Mouse (Mus musculus) forebrain, embryonic 16.5 days (tissue): ENCODE results near the gene Pomgnt2. TPM values are rescaled to one million over a fixed set of nuclear protein-coding genes. Genes with fewer than 3 reads are reported as not detected.

Source experiments
- ATAC-seq: fragments of 200-750 bp; cut with Nextera tagmentation; 2 replicates; pipeline ENCODE4 v1.8.0; 2017; ENCODE audit warnings: mild to moderate bottlenecking, moderate library complexity
- H3K27ac ChIP-seq: fragments of 300-500 bp; sonication (generic); 2 replicates; pipeline ENCODE4 v1.5.1; 2014; ENCODE audit warnings: low read length, control low read depth
- H3K27me3 ChIP-seq: fragments of 300-500 bp; sonication (generic); replicated peaks from 2 replicates; pipeline ENCODE4 v1.6.1; 2014; ENCODE audit warnings: low read length; ENCODE audit not compliant: control insufficient read depth, insufficient read depth
- H3K36me3 ChIP-seq: fragments of 300-500 bp; sonication (generic); 2 replicates; pipeline ENCODE4 v1.6.1; 2014; ENCODE audit not compliant: control insufficient read depth, insufficient read depth
- H3K4me1 ChIP-seq: fragments of 300-500 bp; sonication (generic); replicated peaks from 2 replicates; pipeline ENCODE4 v1.6.1; 2014; ENCODE audit warnings: low read length; ENCODE audit not compliant: control insufficient read depth, insufficient read depth
- H3K4me2 ChIP-seq: fragments of 300-500 bp; sonication (generic); 2 replicates; pipeline ENCODE4 v1.6.1; 2014; ENCODE audit warnings: mild to moderate bottlenecking, low read length, control low read depth
- H3K4me3 ChIP-seq: fragments of 300-500 bp; sonication (generic); replicated peaks from 2 replicates; pipeline ENCODE4 v1.5.1; 2014; ENCODE audit warnings: mild to moderate bottlenecking, low read length, control low read depth
- H3K9ac ChIP-seq: fragments of 300-500 bp; sonication (generic); replicated peaks from 2 replicates; pipeline ENCODE4 v1.6.1; 2014; ENCODE audit warnings: low read depth, low read length, control low read depth
- H3K9me3 ChIP-seq: fragments of 300-500 bp; sonication (generic); 2 replicates; pipeline ENCODE4 v1.6.1; 2016; ENCODE audit warnings: low read length; ENCODE audit not compliant: control insufficient read depth
- WGBS: fragments of 180-500 bp; shearing (Covaris S2); extraction: QIAGEN DNeasy Blood & Tissue Kit; methylation state at CpG from one replicate; pipeline ENCODE4 v1.1.7; 2014; 5-methylcytosine and 5-hydroxymethylcytosine counted together
- polyA plus RNA-seq: library from polyadenylated mRNA; unstranded; fragments of >200 nt; fragmentation: Nextera tagmentation; extraction: Ambion mirVana; gene quantifications from 2 replicates; pipeline ENCODE4 v1.2.1, GENCODE M21; 2015

Gene Pomgnt2
- polyA plus RNA-seq, 1 experiment from 2014 or later: 32.5 TPM

GRCm38 (mm10) chr9:121995508-121996131 lies 1.3 kb downstream of the Pomgnt2 start:
- Histone ChIP-seq H3K4me3 (peak overlapping the region; percentile 91), H3K9ac (peak overlapping the region; percentile 94), H3K36me3 (no peaks in the 10 kb centered on the region), H3K27me3 (no peaks in the 10 kb centered on the region), H3K4me1 (peaks cover 24% of the 10 kb centered on the region), H3K27ac (no peak overlapping the region), H3K9me3 (no peaks in the 10 kb centered on the region), H3K4me2 (peak overlapping the region; percentile 82)
- peak; percentile 92 for ATAC-seq
- under 1% methylated on average over 53 of the region's 53 CpGs for WGBS

DNA sequence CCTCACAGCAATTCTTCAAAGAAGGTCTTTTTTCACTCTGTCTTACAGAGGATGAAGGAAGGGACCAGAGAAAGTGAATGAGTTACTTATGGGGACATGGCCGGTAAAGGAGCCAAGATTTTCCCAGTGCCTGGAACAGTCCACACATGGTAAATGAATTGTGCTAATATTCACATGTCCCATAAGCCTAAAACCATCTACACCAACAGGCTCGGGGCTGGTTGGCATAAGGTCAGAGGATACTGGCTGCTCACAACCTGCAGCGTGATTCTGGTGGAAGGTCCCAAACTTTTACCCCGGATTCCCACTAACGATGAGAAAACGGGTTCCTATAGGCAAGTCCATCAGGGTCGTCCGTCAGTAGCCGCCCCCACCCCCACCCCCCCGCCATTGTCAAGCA lies 1.8 kb downstream of the Pomgnt2 start:
- Histone ChIP-seq H3K4me3 (peak overlapping the region; percentile 91), H3K36me3 (no peaks in the 10 kb centered on the region), H3K9ac (peak overlapping the region; percentile 94), H3K27ac (no peak overlapping the region), H3K9me3 (no peaks in the 10 kb centered on the region), H3K27me3 (no peaks in the 10 kb centered on the region), H3K4me2 (peak overlapping the region; percentile 82), H3K4me1 (peaks cover 24% of the 10 kb centered on the region)
- 12% methylated on average over 10 of the region's 10 CpGs for WGBS
- ATAC-seq: no peak

DNA sequence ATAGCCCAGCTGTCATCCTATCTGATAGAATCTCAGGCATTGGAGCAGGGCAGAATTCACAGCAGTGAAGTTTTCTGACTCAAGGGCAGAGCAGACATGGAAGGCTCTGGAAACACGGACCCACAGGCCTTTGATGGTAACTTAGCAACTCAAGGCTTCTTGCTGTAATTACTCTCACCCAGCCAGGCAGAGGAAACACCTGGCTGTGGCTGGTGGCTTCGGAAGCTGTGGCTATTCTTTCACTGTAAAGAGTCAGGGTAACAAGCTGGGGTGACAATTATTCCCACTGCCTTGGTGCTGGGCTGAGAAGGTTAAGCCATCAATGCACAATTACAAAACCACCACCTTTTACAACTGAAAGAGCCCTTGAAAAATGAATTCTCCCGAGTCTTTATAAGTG lies 3.9 kb downstream of the Pomgnt2 start:
- H3K4me3 ChIP-seq: no peak overlapping the region
- no peak overlapping the region for H3K4me2 ChIP-seq
- WGBS: 69% methylated on average over 3 of the region's 3 CpGs
- H3K9ac ChIP-seq: no peak overlapping the region
- no peak for ATAC-seq
- no peak overlapping the region for H3K27ac ChIP-seq
- H3K27me3 ChIP-seq: no peaks in the 10 kb centered on the region
- H3K9me3 ChIP-seq: no peaks in the 10 kb centered on the region
- no peaks in the 10 kb centered on the region for H3K36me3 ChIP-seq
- peaks cover 24% of the 10 kb centered on the region for H3K4me1 ChIP-seq

DNA sequence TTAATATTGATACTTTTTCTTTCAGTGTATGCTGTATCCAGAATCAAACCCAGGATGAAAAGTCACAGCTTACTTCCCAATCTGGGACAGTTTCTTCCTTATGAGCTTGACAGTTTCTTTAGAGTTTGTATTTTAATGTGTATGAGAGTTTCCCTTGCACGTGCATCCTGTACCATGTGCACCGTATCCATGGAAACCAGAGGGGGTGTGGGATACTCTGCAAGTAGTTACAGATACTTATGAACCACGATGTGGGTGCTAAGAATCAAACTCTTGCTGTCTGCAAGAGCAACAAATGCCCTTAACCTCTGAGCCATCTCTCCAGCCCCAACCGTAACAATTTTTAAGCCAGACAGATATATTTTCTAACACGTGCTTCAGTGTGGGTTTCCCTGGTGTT lies 5.9 kb downstream of the Pomgnt2 start:
- WGBS: 68% methylated on average over 5 of the region's 5 CpGs
- ATAC-seq: no peak
- Histone ChIP-seq H3K4me3 (no peak overlapping the region), H3K4me2 (no peak overlapping the region), H3K36me3 (no peaks in the 10 kb centered on the region), H3K27ac (no peak overlapping the region), H3K9ac (no peak overlapping the region), H3K4me1 (peaks cover 24% of the 10 kb centered on the region), H3K9me3 (no peaks in the 10 kb centered on the region), H3K27me3 (no peaks in the 10 kb centered on the region)

GRCm38 (mm10) chr9:121989536-121989935 lies 7.4 kb downstream of the Pomgnt2 start:
- Histone ChIP-seq H3K4me1 (peaks cover 18% of the 10 kb centered on the region), H3K27me3 (no peaks in the 10 kb centered on the region), H3K9ac (no peak overlapping the region), H3K27ac (no peak overlapping the region), H3K36me3 (no peaks in the 10 kb centered on the region), H3K4me3 (no peak overlapping the region), H3K9me3 (no peaks in the 10 kb centered on the region), H3K4me2 (no peak overlapping the region)
- WGBS: 24% methylated on average over 5 of the region's 5 CpGs
- ATAC-seq: no peak

GRCm38 (mm10) chr9:121988910-121989309 lies 8.0 kb downstream of the Pomgnt2 start:
- Histone ChIP-seq H3K9me3 (no peaks in the 10 kb centered on the region), H3K27ac (no peak overlapping the region), H3K36me3 (no peaks in the 10 kb centered on the region), H3K4me1 (peaks cover 12% of the 10 kb centered on the region), H3K9ac (no peak overlapping the region), H3K4me3 (no peak overlapping the region), H3K27me3 (no peaks in the 10 kb centered on the region), H3K4me2 (no peak overlapping the region)
- WGBS: 82% methylated on average over 3 of the region's 3 CpGs
- no peak for ATAC-seq

DNA sequence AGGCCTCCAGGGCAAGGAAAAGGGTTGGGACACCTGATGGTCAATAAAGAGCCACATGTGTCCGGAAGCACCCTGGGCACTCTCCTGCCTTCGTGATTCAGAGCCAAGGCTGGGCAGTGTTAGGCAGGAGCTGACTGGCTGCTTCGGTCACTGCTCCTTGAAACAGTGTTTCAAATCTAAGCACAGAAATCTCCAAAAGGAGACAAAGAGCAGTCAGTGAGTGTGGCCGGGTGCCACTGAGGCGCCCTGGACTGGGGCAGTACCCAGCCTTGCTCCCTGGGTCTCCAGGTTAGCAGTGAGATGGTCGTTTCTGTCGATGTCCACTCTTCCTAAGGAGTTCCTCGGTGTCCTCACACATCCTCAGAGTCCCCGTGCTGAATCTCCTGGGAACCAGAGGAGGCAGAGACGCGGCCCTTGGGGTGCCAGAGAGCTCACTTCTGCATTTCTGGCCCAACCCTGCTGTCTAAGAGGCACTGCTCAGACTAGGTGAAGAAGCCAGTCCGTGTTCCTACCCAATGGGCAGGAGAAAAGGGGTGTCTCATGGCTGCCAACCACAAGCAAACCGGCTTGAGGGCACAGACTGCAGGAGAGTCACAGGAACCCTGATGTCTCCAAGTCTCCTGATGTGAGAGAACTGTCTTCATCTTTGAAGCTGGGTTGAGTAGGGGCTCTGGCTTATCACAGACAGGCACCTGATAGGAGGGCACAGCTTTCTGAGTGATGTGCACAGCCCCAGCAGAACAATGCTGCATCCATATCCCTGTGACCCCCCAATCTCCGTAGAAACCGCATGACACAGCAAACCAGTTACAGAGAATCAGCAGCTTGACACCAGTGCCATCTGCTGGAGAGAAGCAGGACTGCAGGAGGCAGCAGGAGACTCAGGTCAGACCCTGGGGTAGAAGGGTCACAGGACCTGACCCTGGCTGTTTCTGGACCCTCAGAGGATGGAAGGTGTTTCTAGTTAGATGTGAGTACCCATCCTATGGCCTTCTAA lies 12.1 kb downstream of the Pomgnt2 start:
- 0 out of 2 replicates have a peak overlapping the region, but pooled peaks have one; percentile 5 for H3K9ac ChIP-seq
- WGBS: 71% methylated on average over 15 of the region's 15 CpGs

DNA sequence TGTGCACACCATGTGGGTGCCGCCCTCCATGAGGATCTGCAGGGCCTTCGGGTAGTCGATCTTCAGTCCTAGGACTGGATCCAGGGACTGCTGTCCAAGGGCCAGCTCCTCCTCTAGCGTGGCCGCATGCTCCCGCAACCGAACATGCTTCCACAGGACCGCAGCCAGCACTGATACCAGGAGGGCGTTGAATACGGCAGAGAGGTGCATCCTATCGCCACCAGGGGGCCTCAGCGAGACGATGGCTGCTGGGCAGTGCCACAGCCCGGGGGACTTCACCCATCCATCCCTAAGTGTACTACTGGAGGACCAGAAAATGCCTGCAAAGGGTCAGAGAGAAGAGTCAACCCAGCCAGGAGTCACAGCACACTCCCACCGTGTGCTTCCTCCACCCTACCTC lies 13.4 kb downstream of the Pomgnt2 start:
- Histone ChIP-seq H3K27ac (no peak overlapping the region), H3K4me3 (no peak overlapping the region), H3K4me1 (peaks cover 3% of the 10 kb centered on the region; the same call in 1 of the 2 replicates), H3K9me3 (no peaks in the 10 kb centered on the region), H3K4me2 (no peak overlapping the region), H3K9ac (no peak overlapping the region), H3K36me3 (peaks cover 3% of the 10 kb centered on the region; the same call in 1 of the 2 replicates), H3K27me3 (no peaks in the 10 kb centered on the region)
- ATAC-seq: peak; percentile 31
- WGBS: 56% methylated on average over 15 of the region's 15 CpGs

More for the DNA sequence above, 12.1 kb downstream of the Pomgnt2 start:
- Histone ChIP-seq H3K9me3 (no peaks in the 10 kb centered on the region), H3K4me3 (no peak overlapping the region), H3K4me1 (peaks cover 3% of the 10 kb centered on the region; the same call in 1 of the 2 replicates), H3K4me2 (no peak overlapping the region), H3K36me3 (peaks cover 3% of the 10 kb centered on the region; the same call in 1 of the 2 replicates), H3K27ac (no peak overlapping the region), H3K27me3 (no peaks in the 10 kb centered on the region)
- peak; percentile 71 for ATAC-seq

DNA sequence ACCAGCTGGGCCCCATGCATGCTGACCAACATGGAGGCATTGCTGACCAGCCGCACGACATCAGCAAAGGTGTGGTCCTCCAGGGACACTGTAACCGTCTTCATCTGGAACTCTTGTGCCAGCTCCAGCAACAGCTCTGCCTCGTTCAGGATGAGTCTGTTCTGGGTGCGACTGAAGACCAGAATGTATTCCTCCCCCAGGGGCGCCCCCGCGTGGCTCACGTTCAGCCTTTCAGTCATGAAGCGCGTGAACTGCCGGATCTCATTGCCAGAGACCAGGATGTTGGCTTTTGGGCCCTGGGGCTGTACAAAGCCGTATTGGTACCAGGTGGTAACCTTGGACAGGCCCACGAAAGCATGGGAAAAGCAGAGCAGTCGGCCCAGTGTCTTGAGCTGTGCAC lies 14.2 kb downstream of the Pomgnt2 start:
- no peak for ATAC-seq
- no peak overlapping the region for H3K4me2 ChIP-seq
- peaks cover 3% of the 10 kb centered on the region; the same call in 1 of the 2 replicates for H3K4me1 ChIP-seq
- WGBS: 95% methylated on average over 15 of the region's 15 CpGs
- H3K27me3 ChIP-seq: no peaks in the 10 kb centered on the region
- no peak overlapping the region for H3K9ac ChIP-seq
- no peak overlapping the region for H3K4me3 ChIP-seq
- H3K36me3 ChIP-seq: peaks cover 3% of the 10 kb centered on the region; the same call in 1 of the 2 replicates
- H3K9me3 ChIP-seq: no peaks in the 10 kb centered on the region
- H3K27ac ChIP-seq: no peak overlapping the region
